Mouse (Mus musculus) thymus, adult 2 months (tissue): Measurements from ENCODE around the gene Arpin. TPM values are rescaled to one million over a fixed set of nuclear protein-coding genes. Genes with fewer than 3 reads are reported as not detected.

Source experiments
- DNase-seq: peaks from one replicate; pipeline ENCODE4 v3.0.0; 2021
- H3K27ac ChIP-seq: fragments of 200-500 bp; 2 replicates; pipeline ENCODE4 v1.5.1; 2012; ENCODE audit warnings: low read length, control low read depth; ENCODE audit not compliant: control insufficient read depth, insufficient read depth
- H3K27me3 ChIP-seq: fragments of 200-500 bp; 2 replicates; pipeline ENCODE4 v1.6.1; 2012; ENCODE audit warnings: mild to moderate bottlenecking, low read length, moderate library complexity, mixed read lengths; ENCODE audit not compliant: control insufficient read depth, insufficient read depth
- H3K36me3 ChIP-seq: fragments of 200-500 bp; 2 replicates; pipeline ENCODE4 v1.6.1; 2012; ENCODE audit warnings: mild to moderate bottlenecking, low read length, moderate library complexity; ENCODE audit not compliant: control insufficient read depth, insufficient read depth
- H3K4me1 ChIP-seq: fragments of 200-500 bp; replicated peaks from 2 replicates; pipeline ENCODE4 v1.6.1; 2012; ENCODE audit warnings: low read length; ENCODE audit not compliant: control insufficient read depth, insufficient read depth
- H3K4me3 ChIP-seq: fragments of 200-500 bp; 2 replicates; pipeline ENCODE4 v1.5.1; 2012; ENCODE audit warnings: mild to moderate bottlenecking, low read length, control low read depth, moderate library complexity; ENCODE audit not compliant: control insufficient read depth, insufficient read depth
- CTCF ChIP-seq: fragments of 200-500 bp; IDR thresholded peaks from 2 replicates; pipeline ENCODE4 v1.5.1; 2012; ENCODE audit warnings: mild to moderate bottlenecking, control low read depth, low read length, moderate library complexity, borderline replicate concordance; ENCODE audit not compliant: control insufficient read depth, poor library complexity, insufficient read depth; ENCODE audit errors: extremely low read depth
- POLR2A ChIP-seq: fragments of 200-500 bp; IDR thresholded peaks from 2 replicates; pipeline ENCODE4 v1.6.1; 2012; ENCODE audit warnings: mild to moderate bottlenecking, low read length, control low read depth, moderate library complexity; ENCODE audit not compliant: control insufficient read depth, poor library complexity, insufficient read depth; ENCODE audit errors: extremely low read depth
- WGBS: fragments of 180-500 bp; shearing (Covaris S2); methylation state at CpG from one replicate; pipeline ENCODE4 v1.1.7; 2018; 5-methylcytosine and 5-hydroxymethylcytosine counted together
- polyA plus RNA-seq: library from polyadenylated mRNA; depleted of rRNA; stranded (reverse); fragments of >200 nt; gene quantifications from 2 replicates; pipeline ENCODE4 v1.2.3, GENCODE M21; 2012; rRNA removed

Gene Arpin
- polyA plus RNA-seq, 1 experiment, result 5.4 TPM

GRCm38 (mm10) chr7:79881901-79882300 is 53.3 kb downstream of the Arpin start:
- TF ChIP-seq POLR2A (no peak), CTCF (no peak)
- no peak for DNase-seq

GRCm38 (mm10) chr7:79880998-79881397 is 54.2 kb downstream of the Arpin start:
- H3K27me3 ChIP-seq, result no peaks in the 10 kb centered on the region
- WGBS, result 87% methylated on average over 3 of the region's 3 CpGs
- no peak for DNase-seq
- no peaks in the 10 kb centered on the region for H3K4me1 ChIP-seq
- TF ChIP-seq POLR2A (no peak), CTCF (no peak)
- H3K4me3 ChIP-seq, result no peak overlapping the region
- H3K36me3 ChIP-seq, result peaks cover 17% of the 10 kb centered on the region
- H3K27ac ChIP-seq, result no peak overlapping the region

More at GRCm38 (mm10) chr7:79881901-79882300, 53.3 kb downstream of the Arpin start:
- H3K4me1 ChIP-seq, result no peaks in the 10 kb centered on the region
- no peaks in the 10 kb centered on the region for H3K27me3 ChIP-seq
- H3K27ac ChIP-seq, result no peak overlapping the region
- WGBS, result 97% methylated on average over 6 of the region's 6 CpGs
- no peak overlapping the region for H3K4me3 ChIP-seq
- H3K36me3 ChIP-seq, result peaks cover 17% of the 10 kb centered on the region

- Histone ChIP-seq H3K36me3 (peaks cover 17% of the 10 kb centered on the region), H3K4me1 (no peaks in the 10 kb centered on the region), H3K27me3 (no peaks in the 10 kb centered on the region), H3K4me3 (no peak overlapping the region), H3K27ac (no peak overlapping the region)
- TF ChIP-seq CTCF (no peak), POLR2A (no peak)
- WGBS, result 92% methylated on average over 6 of the region's 6 CpGs
- DNase-seq, result no peak
Measured at GRCm38 (mm10) chr7:79880033-79880432, 55.1 kb downstream of the Arpin start.

GRCm38 (mm10) chr7:79878455-79879025 is 56.6 kb downstream of the Arpin start:
- no peak for DNase-seq

More at GRCm38 (mm10) chr7:79878455-79879025, 56.6 kb downstream of the Arpin start:
- Histone ChIP-seq H3K4me1 (no peaks in the 10 kb centered on the region), H3K27ac (no peak overlapping the region), H3K27me3 (no peaks in the 10 kb centered on the region), H3K36me3 (peaks cover 17% of the 10 kb centered on the region), H3K4me3 (no peak overlapping the region)
- WGBS, result 97% methylated on average over 2 of the region's 2 CpGs
- TF ChIP-seq POLR2A (no peak), CTCF (no peak)

Other genes starting within 250 kb of the Arpin start
- 5.7 and 6.3 TPM in 2 replicates for gene Kif7, start 219.6 kb downstream of the Arpin start, polyA plus RNA-seq
- gene Plin1, start 202.5 kb downstream of the Arpin start, polyA plus RNA-seq, result 64.4 and 73.1 TPM in 2 replicates
- gene Pex11a, start 192.2 kb downstream of the Arpin start, polyA plus RNA-seq, result 5.0 and 8.1 TPM in 2 replicates
- gene Wdr93, start 192.2 kb downstream of the Arpin start, polyA plus RNA-seq, result 0.22 and 0.24 TPM in 2 replicates
- gene Mesp1, start 141.6 kb downstream of the Arpin start, polyA plus RNA-seq, result 0.45 and 0.62 TPM in 2 replicates
- 0.41 and 0.47 TPM in 2 replicates for gene Mesp2, start 124.6 kb downstream of the Arpin start, polyA plus RNA-seq
- gene Anpep, start 74.3 kb downstream of the Arpin start, polyA plus RNA-seq, result 15.9 and 20.6 TPM in 2 replicates
- gene Ap3s2, start 14.7 kb downstream of the Arpin start, polyA plus RNA-seq, result 21.7 and 22.4 TPM in 2 replicates
- gene Zfp710, start 89.5 kb upstream of the Arpin start, polyA plus RNA-seq, result 62.1 and 63.1 TPM in 2 replicates
- gene Idh2, start 180.0 kb upstream of the Arpin start, polyA plus RNA-seq, result 168 and 225 TPM in 2 replicates